Mouse (Mus musculus) heart, postnatal 36 days (tissue): ENCODE data around the gene Pfdn2. TPM values are rescaled to one million over a fixed set of nuclear protein-coding genes. Genes with fewer than 3 reads are reported as not detected.
"Not testable (repeated sequence)": the region's sequence is repeated elsewhere in the genome, so short reads cannot be mapped to it uniquely, and the experiment has no call there.

Experiments used
- DNase-seq, 2 experiments: peaks; one replicate each; pipeline ENCODE4 v3.0.0; 2021 to 2022
- intact Hi-C: fragments of 180-260 bp; cut with DNase I; formaldehyde crosslinking; loops from one replicate; pipeline ENCODE4 v1.15.1; 2025
- total RNA-seq, 2 experiments: library from RNA; stranded (reverse); gene quantifications; 2 replicates each; pipeline ENCODE4 v1.2.3; 2021

Pfdn2 gene
- total RNA-seq = 10 to 100 TPM; 79.4 to 95.6 TPM

DNA sequence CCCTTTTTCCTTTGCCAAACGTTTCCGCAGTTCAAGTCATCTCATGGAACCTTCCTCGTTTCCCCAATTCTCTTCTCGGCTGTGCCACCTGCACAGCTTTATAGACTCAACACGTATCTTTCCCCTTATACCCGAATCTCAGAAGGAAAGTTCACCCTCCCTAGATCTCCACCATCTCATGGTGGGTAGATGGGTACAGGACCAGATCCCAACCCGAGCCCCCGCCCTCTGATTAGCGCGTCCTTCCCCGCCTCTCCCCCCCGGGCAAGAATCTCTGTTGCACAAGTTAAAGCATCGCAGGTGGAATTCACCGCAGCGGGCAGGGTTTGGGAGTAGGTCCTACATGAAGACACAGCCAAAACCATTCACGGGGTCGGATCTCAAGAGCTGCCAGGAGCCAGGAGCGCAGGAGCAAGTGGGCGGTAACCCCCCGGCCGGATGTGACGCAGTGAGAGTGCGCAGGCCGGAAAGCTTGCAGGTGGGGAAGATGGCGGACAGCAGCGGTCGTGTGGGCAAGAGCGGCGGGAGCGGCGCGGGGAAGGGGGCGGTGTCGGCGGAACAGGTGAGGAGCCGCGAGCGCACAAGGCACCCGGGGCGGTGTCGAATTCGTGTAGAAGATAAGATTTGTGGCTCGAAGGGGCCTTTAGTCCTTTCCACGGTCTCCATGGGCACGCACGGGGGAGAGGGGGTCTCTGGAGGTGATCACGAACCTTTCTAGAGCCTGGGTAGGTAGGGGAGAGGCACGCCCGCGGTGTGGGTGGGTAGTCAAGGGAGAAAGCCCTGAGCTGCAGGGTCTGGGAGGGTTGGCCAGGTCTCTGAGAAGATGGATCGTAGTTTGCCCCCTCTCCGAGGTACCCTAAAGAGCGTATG, at the start of gene Pfdn2, which contains the start of gene Nit1:
Gene Pfdn2, plus strand, starts transcription at position 446 of the 870 bp plus-strand sequence.
Gene Nit1, minus strand, starts transcription at position 422 of the 870 bp plus-strand sequence.
- peak; percentile 88 to 91 for DNase-seq
- intact Hi-C loops = loop anchor here (1.0 kb wide), 1 partner anchor 15 kb away; no protein-coding TSS in a partner anchor

DNA sequence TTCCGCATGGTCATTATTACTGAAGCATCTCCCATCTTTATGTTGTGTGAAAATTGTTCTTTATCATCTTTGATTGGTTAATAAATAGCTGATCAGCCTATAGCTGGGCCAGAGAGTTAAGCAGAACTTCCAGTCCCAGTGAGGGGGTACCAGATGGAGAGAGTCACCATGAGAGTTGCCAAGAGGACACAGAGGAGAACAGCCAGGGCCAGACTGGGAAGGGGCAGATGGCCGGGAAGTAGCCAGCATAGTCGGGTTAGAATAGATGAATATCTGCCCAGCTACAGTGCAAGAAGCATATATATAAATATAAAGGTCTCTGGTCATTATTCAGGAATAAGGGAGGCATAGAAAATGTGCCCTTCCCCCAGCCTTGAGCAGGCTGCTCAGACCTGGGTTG, 47.2 kb upstream of the Pfdn2 start:
- intact Hi-C loops = no loop called here

DNA sequence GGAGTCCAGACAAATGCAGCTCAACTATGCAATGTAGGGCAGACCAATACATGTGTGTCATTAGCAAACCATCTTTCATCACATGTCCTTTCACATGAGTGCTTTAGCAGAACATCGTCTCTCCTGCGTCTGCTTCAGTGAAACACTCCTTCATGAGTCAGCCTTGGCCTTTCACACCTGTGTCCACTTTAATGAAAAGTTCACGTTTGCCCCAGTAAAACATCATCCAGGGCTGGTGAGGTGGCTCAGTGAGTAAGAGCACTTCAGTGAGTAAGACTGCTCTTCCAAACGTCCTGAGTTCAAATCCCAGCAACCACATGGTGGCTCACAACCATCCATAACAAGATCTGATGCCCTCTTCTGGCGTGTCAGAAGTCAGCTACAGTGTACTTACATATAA, 39.3 kb upstream of the Pfdn2 start:
- intact Hi-C loops, DNase-seq: not testable (repeated sequence)

More for the DNA sequence above, 47.2 kb upstream of the Pfdn2 start:
- no peak for DNase-seq

DNA sequence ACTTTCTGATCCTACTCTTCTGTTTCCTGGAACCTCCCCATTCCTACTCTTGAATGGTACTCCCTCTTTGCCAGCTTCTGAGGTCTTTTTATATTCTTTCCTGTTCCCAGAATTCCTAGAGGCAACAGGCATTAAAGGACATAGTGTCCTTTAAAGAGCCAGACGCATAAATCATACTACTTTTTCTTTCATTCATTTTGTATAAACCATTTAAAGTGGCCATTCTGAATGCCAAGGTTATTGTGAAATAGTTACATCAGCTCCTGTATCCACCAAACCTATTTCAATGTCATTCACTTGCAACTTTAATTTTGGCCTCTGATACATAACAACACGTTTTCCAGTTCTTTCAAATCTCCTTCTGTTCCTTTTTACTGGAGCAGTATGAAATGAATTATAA, 36.1 kb upstream of the Pfdn2 start:
- intact Hi-C loops = no loop called here
- no peak for DNase-seq

DNA sequence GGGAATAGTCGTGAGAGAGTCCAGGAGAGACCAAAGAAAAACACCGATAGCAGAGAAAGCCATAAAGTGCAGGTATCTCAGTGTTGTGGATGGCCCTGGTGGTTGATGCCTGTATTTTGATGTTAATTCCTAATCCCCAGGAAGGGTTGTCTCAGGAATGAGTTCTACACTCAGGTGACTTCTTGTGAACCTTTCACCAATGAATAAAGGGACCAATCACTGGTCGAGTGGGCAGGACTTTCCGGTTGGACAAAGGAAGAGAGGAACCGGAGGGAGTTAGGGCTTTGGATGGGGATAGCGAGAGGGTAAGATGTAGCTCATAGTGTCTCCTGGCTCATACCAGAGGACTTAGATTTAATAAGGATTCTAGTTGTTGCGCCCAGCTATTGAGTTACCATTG, 25.7 kb upstream of the Pfdn2 start:
- no peak for DNase-seq
- intact Hi-C loops = loop anchor here (5.0 kb wide), 2 partner anchors 158 to 248 kb away; no protein-coding TSS in a partner anchor

DNA sequence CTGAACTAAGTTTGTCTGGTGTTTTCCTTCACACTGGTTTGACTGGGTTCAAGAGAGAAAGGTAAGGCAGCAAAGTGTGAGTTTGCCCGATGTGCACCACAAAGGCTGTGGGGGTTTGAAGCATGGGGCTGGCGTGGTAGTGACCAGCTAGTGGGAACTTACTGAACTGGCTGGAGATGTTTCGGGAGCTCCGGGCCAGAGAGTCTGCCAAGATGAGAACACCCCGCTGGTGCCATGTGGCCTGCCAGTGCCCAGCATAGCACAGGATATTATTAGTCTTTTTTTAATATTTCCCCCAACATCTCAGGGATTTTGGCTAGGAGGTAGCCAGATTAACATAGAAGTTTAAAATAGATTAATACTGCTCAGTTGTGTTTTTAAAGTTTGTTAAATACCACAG, 25.3 kb upstream of the Pfdn2 start:
- intact Hi-C loops = loop anchor here (5.0 kb wide), 2 partner anchors 157 to 247 kb away; no protein-coding TSS in a partner anchor
- DNase-seq = no peak

DNA sequence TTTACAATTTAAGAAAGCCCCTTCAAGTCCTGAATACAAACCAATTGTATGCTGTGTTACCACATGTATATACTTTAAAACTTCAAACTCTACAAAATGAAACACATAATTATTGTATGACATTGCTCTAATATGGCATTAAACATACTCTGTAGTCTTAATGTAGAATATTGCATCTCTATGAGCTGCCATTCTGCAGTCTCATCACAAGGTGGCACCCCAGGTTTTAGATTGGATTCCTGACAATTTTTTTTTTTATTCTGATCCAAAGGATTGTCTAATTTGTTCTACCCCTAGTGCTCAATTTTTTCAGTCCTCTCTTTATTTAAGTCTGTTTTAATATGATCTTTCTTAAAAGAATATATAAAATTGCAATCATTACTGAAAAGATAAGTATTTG, 24.1 kb upstream of the Pfdn2 start:
- DNase-seq = no peak
- intact Hi-C loops = loop anchor here (5.0 kb wide), 2 partner anchors 156 to 246 kb away; no protein-coding TSS in a partner anchor

DNA sequence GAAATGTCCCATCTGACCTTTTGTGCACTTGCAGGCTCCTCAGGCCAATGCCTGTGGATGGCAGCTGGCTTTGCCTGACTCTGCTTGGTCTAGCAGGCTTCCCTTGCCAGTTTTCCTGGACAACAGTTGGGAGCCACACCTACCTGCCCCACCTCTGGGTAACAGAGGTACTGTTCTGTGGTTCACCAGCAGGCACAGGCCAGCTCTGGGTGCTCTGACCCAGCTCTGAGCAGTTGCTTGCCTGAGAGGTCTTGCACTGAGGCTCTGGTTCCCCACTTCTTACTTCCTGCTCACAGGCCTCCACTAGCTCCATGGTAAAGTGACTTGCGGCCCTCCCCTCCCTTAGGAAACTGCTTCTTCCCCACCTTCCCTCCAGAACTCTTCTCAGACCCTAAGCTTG, 23.5 kb upstream of the Pfdn2 start:
- intact Hi-C loops = loop anchor here (2.0 to 5.0 kb wide), 3 partner anchors 35 to 245 kb away; no protein-coding TSS in a partner anchor
- DNase-seq = no peak

DNA sequence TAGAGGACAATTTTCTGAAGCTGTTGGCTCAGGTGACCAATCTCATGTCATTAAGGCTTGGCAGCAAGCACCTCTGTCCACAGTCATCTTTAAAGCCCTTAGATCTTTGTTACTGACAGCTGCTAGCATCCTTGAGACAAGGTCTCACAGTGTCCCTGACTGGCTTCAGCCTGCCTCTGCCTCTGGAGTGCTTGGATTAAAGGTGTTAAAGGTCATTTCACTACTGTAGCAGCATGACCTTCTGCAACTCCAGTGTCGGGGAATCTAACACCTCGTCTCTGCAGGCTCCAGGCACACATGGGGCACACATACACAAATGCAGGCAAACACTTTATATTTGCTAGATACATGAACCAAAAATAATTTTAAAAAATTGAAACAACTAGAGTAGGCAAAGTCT, 19.9 kb upstream of the Pfdn2 start:
- no peak for DNase-seq
- intact Hi-C loops = no loop called here

DNA sequence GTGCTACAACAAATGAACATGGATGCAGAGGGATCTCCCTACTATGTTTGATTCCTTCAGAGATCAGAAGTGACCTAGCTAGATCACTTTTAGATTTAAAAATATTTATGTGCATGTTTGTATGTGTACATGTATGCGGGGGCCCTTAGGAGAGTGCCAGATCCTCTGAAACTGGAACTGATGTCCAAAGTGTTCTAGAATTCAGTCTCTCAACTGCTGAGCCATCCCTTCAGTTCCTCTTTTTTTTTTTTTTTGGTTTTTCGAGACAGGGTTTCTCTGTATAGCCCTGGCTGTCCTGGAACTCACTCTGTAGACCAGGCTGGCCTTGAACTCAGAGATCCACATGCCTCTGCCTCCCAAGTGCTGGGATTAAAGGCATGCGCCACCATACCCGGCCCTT, 18.9 kb upstream of the Pfdn2 start:
- intact Hi-C loops, DNase-seq: not testable (repeated sequence)

DNA sequence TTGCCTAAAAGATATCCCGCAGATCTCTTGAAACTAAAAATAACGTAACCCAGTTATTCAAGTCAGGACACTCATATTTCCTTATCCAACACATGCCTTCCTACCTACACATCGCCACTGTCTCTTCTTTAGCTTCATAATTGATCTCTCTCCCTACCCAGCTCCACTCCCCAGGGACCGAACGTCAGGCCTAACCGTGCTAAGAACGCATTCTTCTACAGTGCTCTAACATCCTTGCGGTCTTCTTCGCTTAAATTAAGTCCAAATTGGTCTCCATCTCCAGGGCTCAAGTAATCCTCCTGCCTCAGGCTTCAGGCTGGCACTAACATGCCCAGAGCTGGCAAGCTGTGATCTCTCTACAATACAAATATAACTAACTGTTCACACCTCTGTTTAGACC, 17.2 kb upstream of the Pfdn2 start:
- intact Hi-C loops = loop anchor here (1.0 kb wide), 1 partner anchor 34 kb away; no protein-coding TSS in a partner anchor
- no peak for DNase-seq

DNA sequence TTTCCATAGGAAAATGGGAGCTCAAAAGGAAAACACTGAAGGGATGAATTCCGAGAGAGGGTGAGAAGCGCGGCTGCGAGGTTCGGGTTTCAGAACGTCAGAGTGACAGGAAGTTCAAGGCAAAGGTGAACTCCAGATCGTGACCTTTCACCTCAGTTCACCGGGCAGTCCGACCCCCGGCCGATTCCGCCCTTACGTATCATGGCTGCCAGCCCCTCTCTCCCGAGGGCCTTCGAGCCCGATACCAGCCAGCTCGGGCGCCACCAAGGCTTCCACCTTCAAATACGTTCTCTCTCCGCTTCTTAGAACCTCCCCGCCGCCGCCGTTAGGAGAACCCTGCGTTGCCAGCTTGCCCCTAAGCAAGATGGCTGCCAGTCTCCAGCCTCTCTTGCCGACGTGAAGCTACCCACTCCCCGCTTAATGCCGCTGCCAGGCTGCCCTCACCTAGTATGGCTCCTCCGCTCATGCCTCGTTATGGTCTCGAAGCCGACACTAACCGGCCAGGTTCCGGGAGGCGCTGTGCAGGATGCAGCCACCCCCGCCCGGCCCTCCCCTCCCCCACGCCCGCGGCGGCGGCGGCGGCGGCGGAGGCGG, 16.5 kb upstream of the Pfdn2 start, which contains the start of gene Dedd:
Gene Dedd, plus strand, starts transcription at position 307 of the 594 bp plus-strand sequence.
- DNase-seq = peak; percentile 84 to 93
- intact Hi-C loops = loop anchor here (1.0 kb wide), 2 partner anchors 35 to 82 kb away; partner anchors contain the start of gene Usf1

DNA sequence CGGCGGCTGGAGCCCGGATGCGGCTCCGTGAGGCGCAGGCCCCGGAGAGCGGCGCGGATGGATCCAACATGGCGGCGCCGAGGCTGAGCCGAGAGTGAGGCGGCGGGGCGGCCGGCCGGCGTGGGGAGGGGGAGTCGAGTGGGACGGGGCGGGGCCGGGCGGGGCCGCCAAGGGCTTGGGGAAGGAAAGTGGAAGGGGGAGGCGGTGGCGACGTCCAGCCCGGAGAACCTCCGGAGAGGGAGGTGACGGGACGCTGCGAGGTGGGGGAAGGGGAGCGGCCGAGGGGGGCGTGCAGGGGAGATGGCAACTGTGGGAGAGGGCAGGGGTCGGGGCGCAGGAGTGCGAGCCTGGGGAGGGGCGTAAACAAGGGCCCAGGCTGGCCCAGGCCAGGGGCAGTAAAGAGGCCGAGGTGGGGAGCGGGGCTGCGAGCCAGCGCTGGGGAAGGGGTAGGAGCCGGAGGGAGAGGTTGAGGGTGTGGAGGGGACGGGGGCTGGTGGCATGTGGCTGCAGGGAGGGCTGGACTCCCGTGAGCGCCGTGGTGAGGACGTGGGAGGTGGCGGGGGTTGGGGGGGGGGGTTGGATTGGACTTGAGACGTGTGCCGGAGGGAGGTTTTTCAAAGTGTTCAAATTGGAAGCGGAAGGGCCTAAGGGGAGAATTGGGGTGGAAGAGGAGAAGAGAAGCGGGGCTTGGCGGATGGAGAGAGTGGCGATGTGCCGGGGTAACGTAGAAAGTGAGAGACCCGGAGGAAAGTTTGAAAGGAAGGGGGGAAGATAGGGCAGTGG, 15.8 kb upstream of the Pfdn2 start:
- intact Hi-C loops = loop anchor here (1.0 to 5.0 kb wide), 3 partner anchors 16 to 82 kb away; partner anchors contain the start of genes Nit1, Pfdn2 and Usf1
- DNase-seq = peak; percentile 23 to 48

DNA sequence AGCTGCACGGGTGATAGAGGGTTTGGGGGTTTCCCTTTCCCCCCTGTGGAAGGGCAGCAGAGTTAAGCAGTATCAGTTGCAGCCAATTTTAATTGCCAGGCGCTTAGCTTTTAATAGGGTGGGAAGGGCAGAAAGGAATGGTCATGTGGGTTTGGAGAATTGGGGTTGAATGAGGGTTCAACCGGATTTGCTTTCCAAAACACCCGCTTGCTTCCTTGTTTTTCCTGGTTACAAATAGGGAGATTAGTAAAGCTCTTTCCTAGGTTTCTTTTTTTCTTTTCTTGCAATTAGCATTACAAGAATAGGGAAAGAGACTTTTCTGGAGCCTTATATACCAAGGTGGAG, 15.3 kb upstream of the Pfdn2 start:
- no peak for DNase-seq
- intact Hi-C loops = loop anchor here (1.0 to 5.0 kb wide), 2 partner anchors 15 to 83 kb away; partner anchors contain the start of genes Nit1 and Pfdn2

DNA sequence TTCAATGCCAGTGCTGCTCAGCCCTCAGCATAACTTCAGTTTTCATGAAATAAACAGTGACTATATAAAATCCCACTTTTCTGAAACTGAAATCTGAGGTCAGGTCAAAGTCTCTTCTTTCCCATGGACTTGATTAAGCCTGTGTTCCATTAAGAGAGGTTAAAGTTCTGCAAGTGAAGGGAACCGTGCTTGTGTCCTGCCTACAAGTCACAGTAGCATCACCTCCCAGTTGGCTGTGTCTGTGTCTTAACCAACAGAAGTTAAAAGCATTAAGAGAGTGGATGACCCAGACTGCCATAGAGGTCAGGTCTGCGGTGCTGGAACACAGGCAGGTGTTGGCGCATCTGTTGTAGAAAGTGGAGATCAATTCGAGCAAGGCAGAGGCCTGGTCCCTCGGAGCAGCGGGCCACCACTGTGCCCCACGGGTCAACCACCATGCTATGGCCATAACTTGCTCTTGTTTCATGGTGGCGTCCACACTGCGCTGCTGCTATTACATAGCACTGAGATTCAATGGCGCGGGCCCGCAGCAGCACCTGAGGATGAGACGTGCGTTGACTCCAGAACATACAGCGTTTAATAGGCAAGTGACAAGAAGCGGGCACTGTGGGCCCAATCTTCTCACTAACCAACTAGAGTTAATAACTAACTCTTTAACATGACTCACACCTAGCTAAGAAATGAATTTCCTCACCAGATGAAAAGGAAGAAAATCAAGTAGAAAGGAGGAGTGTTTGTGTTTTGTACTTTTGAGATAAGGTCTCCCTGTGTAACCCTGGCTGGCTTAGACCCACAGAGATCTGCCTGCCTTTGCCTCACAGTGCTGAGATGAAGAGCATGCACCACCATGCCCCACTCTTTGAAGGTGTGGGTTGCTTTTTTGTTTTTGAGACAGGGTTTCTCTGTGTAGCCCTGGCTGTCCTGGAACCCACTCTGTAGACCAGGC, 2.9 kb upstream of the Pfdn2 start:
- intact Hi-C loops = no loop called here
- DNase-seq = no peak

DNA sequence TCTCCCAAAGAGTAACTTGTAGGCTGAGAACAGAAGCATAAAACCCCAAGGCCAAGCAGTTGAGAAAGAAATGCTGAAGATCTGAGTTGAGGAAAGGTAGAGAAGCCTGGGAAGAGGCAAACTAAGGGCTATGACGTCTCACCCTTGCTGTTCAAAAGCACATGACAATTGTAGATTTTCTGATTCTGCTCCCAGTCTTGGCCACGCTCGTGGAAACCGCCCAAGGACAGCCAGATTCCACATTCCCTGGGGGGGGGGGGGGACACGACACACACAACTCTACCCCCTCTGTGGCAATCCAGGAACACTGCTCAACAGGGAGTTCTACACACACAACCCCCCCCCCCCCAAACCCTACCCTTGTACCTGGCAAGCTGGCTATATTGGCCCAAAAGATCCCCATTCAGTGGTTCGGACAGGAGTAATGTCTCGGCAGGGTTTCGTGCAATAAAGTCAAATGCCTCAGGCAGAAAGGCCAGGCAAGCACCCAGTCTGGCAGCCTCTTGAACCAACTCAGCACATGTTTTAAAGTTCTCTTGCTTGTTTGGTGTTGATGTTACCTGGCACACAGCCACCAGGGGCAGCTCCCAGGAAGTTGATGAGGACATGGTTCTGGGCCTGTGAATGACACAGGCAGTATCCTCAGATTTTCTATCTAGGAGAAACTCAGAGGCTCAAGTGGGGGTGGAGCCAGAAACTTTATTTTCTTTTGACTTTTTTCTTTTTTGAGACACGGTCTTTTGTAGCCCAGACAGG, 1.4 kb upstream of the Pfdn2 start:
- intact Hi-C loops = no loop called here
- DNase-seq = no peak

DNA sequence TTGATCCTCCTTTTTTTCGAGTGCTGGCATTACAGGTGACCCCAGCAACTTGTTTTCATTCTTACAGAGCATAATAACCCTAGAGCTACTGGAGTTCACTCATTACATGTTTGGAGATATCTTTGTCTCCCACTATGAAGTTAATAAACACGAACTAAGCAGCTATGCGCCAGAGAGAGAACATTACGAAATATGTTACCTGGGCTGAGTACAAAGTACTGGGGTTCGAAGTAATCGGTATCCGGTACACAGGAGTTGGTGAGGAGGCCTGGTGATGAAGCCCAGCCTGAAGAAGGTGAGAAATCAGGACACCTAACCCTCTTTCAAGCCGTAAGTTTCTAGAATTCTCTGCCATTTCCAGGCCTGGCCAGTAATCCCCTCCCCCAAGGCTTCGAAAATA, 755 bp upstream of the Pfdn2 start:
- no peak for DNase-seq
- intact Hi-C loops = loop anchor here (1.0 kb wide), 1 partner anchor 14 kb away; no protein-coding TSS in a partner anchor

DNA sequence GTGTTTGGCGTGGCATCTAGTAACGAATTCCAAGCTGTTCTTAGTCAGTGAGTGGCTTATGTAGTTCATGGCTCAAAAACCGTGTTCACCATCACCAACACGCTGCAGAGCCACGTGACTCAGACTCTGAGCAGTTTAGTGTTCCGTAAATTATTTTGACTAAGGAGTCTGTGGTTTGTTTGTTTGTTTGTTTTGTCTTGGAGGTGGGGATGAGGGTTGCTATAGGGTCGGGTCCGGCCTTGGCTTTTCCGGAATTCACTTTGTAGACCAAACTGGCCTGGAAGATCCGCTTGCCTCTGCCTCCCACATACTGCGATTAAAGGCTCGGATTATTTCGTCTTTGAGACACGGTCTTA, 603 bp downstream of the Pfdn2 start:
- DNase-seq = no peak
- intact Hi-C loops = no loop called here

DNA sequence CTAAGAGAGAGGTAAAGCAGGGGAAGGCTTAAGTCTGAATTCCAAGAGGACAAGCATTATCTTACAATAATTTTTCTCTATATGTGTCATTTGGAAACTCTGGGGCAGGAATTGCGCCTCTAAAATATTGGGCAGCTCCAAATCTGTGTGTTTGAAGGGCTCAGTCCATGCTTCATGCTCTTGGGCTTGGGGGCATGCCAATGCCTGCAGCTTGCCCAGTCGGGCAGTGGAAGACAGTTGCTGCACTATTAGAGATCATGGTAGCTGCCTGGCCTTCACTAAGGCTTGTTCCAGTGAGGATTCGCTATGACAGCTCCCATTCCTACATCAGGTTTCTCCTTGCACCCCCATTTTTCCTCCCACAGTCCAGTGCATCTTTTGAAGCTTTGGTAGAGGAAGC, 3.2 kb downstream of the Pfdn2 start:
- intact Hi-C loops = no loop called here
- no peak for DNase-seq
